Mouse (Mus musculus) stomach, postnatal 0 days (tissue): ENCODE results near the gene N4bp2.

ENCODE experiments used
- CTCF ChIP-seq: IDR thresholded peaks from 2 replicates; pipeline ENCODE4 v1.5.1; 2016; ENCODE audit warnings: antibody characterized with exemption, low read depth, mild to moderate bottlenecking, moderate library complexity
- EP300 ChIP-seq: optimal IDR thresholded peaks from 2 replicates; pipeline ENCODE3; 2016; ENCODE audit warnings: antibody characterized with exemption

DNA sequence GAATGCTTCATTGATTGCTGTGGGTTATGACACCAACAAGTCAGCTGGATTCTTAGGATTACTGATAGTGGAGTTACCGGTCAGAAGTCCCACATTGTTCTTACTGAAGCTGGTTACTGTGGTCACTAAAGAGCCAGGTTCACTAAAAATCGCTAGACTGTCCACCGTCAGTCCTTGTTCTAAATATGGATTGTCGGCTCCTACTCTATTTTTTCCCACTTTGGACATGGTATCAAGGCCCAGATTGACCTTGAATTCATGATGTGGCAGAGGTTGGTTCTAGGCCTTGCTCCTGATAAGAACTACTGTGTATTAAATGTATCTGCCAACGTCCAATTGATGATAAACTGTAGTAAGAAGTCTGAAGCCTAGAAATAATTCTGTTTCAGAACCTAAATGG, 4.7 kb downstream of the N4bp2 start:
- TF ChIP-seq CTCF (no peak), EP300 (no peak)
